Comparison of ENCODE assay signal across 9 mouse cellular contexts in the genomic region with DNA sequence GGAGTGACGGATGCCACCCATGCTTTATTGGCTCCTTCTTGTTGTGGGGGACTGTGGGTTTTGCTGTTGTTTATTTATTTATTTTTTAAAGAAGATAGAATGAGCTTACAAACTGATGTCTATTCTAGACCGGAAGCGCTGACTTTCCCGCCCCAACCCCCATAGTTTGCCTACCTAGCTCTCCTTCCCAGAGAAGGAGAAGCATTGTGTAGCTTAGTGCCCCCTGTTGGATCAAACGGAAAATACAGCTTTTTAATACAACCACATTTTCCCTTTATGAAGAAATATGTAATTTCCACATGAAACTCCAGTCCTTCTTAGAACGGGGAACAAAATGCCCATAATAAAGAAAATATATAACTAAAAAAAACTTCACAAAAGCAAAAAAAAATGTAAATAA. TPM values are rescaled to one million over a fixed set of nuclear protein-coding genes. Genes with fewer than 3 reads are reported as not detected.
DNase-seq lines count a peak whose midpoint lies in the region; ATAC-seq and TF ChIP-seq lines count a peak whose summit lies in the region.
"Had no signal": no experiment of that assay in that cellular context is flagged by ENCODE, and none has a peak within 500 bp of the region (broad histone marks: within the 10 kb centered on the region; RNA-seq: fewer than 3 reads in every experiment).

No protein-coding gene starts in this region.

- 0 out of 2 replicates have a peak, but pooled peaks have one; percentile 28 for TF ChIP-seq CTCF in liver, adult 2 months (IDR thresholded peaks at IDR 0.05; ENCODE audit: low read depth, low read length)
- peak; percentile 12; the same call in 1 of the 2 replicates for TF ChIP-seq CTCF in G1E (IDR thresholded peaks at IDR 0.05; ENCODE audit: low read depth, low read length)

- no peak for TF ChIP-seq POLR2A in liver, adult 2 months (IDR thresholded peaks at IDR 0.05; ENCODE audit: extremely low read depth, insufficient read depth, low read length)

- H3K9ac ChIP-seq in liver, adult 2 months (ENCODE audit: low read depth, low read length) = no peak overlapping the region
- no peak overlapping the region for H3K9ac ChIP-seq in liver, embryonic 11.5 days (ENCODE audit: low read depth, low read length)
- H3K9ac ChIP-seq: midbrain, embryonic 13.5 days had no signal

- no peaks in the 10 kb centered on the region for H3K9me3 ChIP-seq in liver, embryonic 11.5 days (ENCODE audit: control insufficient read depth, low read length)
- no peaks in the 10 kb centered on the region for H3K9me3 ChIP-seq in G1E (replicated peaks)
- H3K9me3 ChIP-seq: midbrain, embryonic 13.5 days had no signal

- no peaks in the 10 kb centered on the region for H3K27me3 ChIP-seq in liver, adult 2 months (ENCODE audit: control insufficient read depth, insufficient read depth, low read length)
- H3K27me3 ChIP-seq in liver, embryonic 11.5 days (replicated peaks; ENCODE audit: control insufficient read depth, insufficient read depth, low read length) = no peaks in the 10 kb centered on the region; the same call in 1 of the 2 replicates
- peaks cover 4% of the 10 kb centered on the region; the same call in 1 of the 2 replicates for H3K27me3 ChIP-seq in G1E (ENCODE audit: insufficient read depth, low read length)
- H3K27me3 ChIP-seq: midbrain, embryonic 13.5 days had no signal

- WGBS in liver, adult 2 months = 42% methylated on average over 6 of the region's 6 CpGs
- 44% methylated on average over 6 of the region's 6 CpGs for WGBS in liver, embryonic 11.5 days

- H3K79me2 ChIP-seq in liver, adult 2 months (ENCODE audit: control insufficient read depth, insufficient read depth, low read length) = no peaks in the 10 kb centered on the region

- H3K4me2 ChIP-seq in liver, embryonic 11.5 days = no peak overlapping the region
- H3K4me2 ChIP-seq: midbrain, embryonic 13.5 days had no signal

- H3K27ac ChIP-seq in liver, adult 2 months (replicated peaks; ENCODE audit: insufficient read depth, low read depth, low read length) = no peak overlapping the region
- H3K27ac ChIP-seq in liver, embryonic 11.5 days (ENCODE audit: low read depth, low read length) = no peak overlapping the region
- H3K27ac ChIP-seq: midbrain, embryonic 13.5 days had no signal

- no peak overlapping the region for H3K4me3 ChIP-seq in liver, adult 2 months (ENCODE audit: insufficient read depth, low read depth, low read length)
- no peak overlapping the region for H3K4me3 ChIP-seq in liver, embryonic 11.5 days (ENCODE audit: low read depth, low read length)
- no peak overlapping the region for H3K4me3 ChIP-seq in G1E (ENCODE audit: low read depth, low read length)
- H3K4me3 ChIP-seq: midbrain, embryonic 13.5 days had no signal

- peak; percentile 29 for DNase-seq in liver, adult 2 months (ENCODE audit: extremely low read depth, low read depth, low spot score)
- no peak for DNase-seq in liver, embryonic 11.5 days (ENCODE audit: low spot score)
- DNase-seq in G1E (ENCODE audit: low spot score) = peak; percentile 33
- peak; percentile 68 for DNase-seq in brain, adult 2 months (ENCODE audit: low read depth, low spot score)
- peak; percentile 57 for DNase-seq in retina, postnatal 1 day
- no peak for DNase-seq in frontal cortex, postnatal 25 days (ENCODE audit: low spot score in 2 of 2)
- no peak for DNase-seq in layer of hippocampus, postnatal 14 days (ENCODE audit: low spot score in 2 of 2)
- DNase-seq: spleen, adult 18-20 months had no signal

- H3K4me1 ChIP-seq in liver, adult 2 months (ENCODE audit: control insufficient read depth, insufficient read depth, low read length) = no peaks in the 10 kb centered on the region
- H3K4me1 ChIP-seq in liver, embryonic 11.5 days (replicated peaks; ENCODE audit: control insufficient read depth, insufficient read depth, low read length) = 0 out of 2 replicates have a peak, but pooled peaks cover 2% of the 10 kb centered on the region
- peaks cover 45% of the 10 kb centered on the region for H3K4me1 ChIP-seq in G1E (ENCODE audit: insufficient read depth, low read depth, low read length)
- H3K4me1 ChIP-seq: midbrain, embryonic 13.5 days had no signal

- ATAC-seq in liver, embryonic 11.5 days (replicated peaks; ENCODE audit: low FRiP score) = no peak
- ATAC-seq in G1E (ENCODE audit: extremely low read depth, insufficient number of reproducible peaks, low FRiP score, poor library complexity, severe bottlenecking) = no peak
- ATAC-seq: midbrain, embryonic 13.5 days had no signal

- no peaks in the 10 kb centered on the region for H3K36me3 ChIP-seq in liver, adult 2 months (ENCODE audit: control insufficient read depth, insufficient read depth, low read length)
- no peaks in the 10 kb centered on the region for H3K36me3 ChIP-seq in liver, embryonic 11.5 days (ENCODE audit: control insufficient read depth, insufficient read depth, low read length)
- H3K36me3 ChIP-seq in G1E (replicated peaks) = no peaks in the 10 kb centered on the region
- H3K36me3 ChIP-seq: midbrain, embryonic 13.5 days had no signal

RNA-seq across cellular contexts. Expression of a gene that starts 21.3 kb away (rescaled TPM):
- 1.6 and 1.7 TPM in 2 replicates for total RNA-seq in liver, adult 2 months (2014; rRNA removed)
- polyA plus RNA-seq in liver, adult 2 months (2012; rRNA removed) = 0.22 and 0.38 TPM in 2 replicates
- polyA plus RNA-seq in liver, embryonic 11.5 days (2014; fragmentation: Nextera tagmentation; extraction: Ambion mirVana) = 9.5 and 9.7 TPM in 2 replicates
- total RNA-seq in G1E (2014; fragmentation: Nextera tagmentation) = 72.8 and 74.8 TPM in 2 replicates
- total RNA-seq in G1E (2017) = 41.6 and 54.9 TPM in 2 replicates
- polyA plus RNA-seq in G1E (2012) = 2.7 and 3.2 TPM in 2 replicates
- total RNA-seq in layer of hippocampus, postnatal 14 days (2021) = 10 to 100 TPM; 27.6 to 28.6 TPM

Comparison
In these comparisons a context has a peak if more than half of its experiments do, and no peak if none do; other contexts are left out.
1. DNase-seq: peak in liver, adult 2 months (single experiment), G1E (single experiment), brain, adult 2 months (single experiment) and retina, postnatal 1 day (single experiment); none in liver, embryonic 11.5 days (single experiment), frontal cortex, postnatal 25 days (0 of 2) and layer of hippocampus, postnatal 14 days (0 of 2).
2. RNA of a gene that starts 21.3 kb away (total RNA-seq): 41.6 to 74.8 TPM in G1E and 27.6 to 28.6 TPM in layer of hippocampus, postnatal 14 days; 1.6 to 1.7 TPM in liver, adult 2 months; every median in the first group is over 10 times any median in the second.